Mouse (Mus musculus): ENCODE results near the gene Cela3b. TPM values are rescaled to one million over a fixed set of nuclear protein-coding genes. Genes with fewer than 3 reads are reported as not detected.
A peak's percentile ranks its signal among the peaks of the same experiment; 100 is the strongest.

The Cela3b gene
- total RNA-seq, 2 experiments from 2014 or later: not detected

DNA sequence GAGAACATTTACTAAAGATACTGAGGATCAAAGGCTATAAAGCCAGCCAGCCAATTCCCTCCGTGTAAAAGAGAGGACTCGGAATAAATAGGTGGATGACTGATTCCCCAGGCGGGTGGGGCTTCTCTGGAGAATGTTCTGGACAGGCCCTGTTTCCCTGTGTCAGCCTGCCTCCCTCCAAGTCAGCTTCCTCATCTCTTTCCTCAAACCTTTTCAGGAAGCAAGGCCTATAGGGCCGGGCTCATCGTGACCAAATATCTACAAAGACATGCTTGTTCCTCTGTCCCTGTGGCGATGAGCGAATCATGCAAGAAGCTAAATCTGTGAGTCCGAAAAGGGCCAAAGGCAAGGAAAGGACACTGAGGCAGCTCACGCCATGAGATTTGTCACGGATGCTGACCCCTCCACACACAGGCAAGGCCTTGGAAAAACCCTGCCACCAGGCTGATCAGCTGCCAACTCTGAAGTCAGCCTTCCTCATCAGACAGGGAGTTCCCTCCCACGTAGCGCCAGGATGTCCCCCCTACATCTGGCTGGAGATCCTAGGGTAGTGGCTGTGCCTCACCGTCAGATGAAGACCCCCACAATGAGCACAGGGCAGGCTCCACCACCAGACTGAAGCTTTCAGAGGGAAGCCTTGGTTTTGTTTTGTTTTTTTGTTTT, 34.9 kb upstream of the Cela3b start:
- peak; percentile 26 to 36 for DNase-seq
- intact Hi-C loops (cut with DNase I): no loop called here

- intact Hi-C loops (cut with DNase I): no loop called here
- no peak for DNase-seq
These were observed 31.8 kb upstream of the Cela3b start for GRCm38 (mm10) chr4:137461981-137462690.

GRCm38 (mm10) chr4:137461217-137461616, 30.9 kb upstream of the Cela3b start:
- intact Hi-C loops (cut with DNase I): no loop called here
- DNase-seq: no peak

- DNase-seq: no peak
- intact Hi-C loops (cut with DNase I): no loop called here
These were observed 30.3 kb upstream of the Cela3b start for GRCm38 (mm10) chr4:137460676-137461075.

DNA sequence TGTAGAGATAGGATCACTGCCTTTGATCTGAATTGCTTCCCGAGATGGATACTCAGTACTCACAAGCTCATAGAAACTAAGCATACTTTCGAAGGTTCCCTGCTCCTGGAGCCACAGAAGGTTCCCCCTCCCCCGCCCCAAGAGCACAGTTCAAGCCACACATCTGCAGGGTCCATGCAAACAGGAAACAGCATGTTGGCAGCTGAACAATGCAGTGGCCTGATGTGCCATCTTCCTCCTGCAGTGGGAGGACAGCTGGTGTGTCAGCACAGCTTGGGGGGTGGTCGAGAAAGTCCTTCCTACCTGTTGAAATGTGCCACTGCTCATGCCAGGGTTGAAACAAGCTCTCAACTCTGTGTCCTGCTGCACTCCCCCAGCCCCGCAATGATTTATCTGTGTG, 28.5 kb upstream of the Cela3b start:
- intact Hi-C loops (cut with DNase I): loop anchor here (5.0 kb wide), 1 partner anchor 33 kb away; no protein-coding TSS in a partner anchor
- DNase-seq: no peak

- no peak for DNase-seq
- intact Hi-C loops (cut with DNase I): loop anchor here (5.0 kb wide), 1 partner anchor 34 kb away; no protein-coding TSS in a partner anchor
These were observed 28.0 kb upstream of the Cela3b start for GRCm38 (mm10) chr4:137458310-137458709.

DNA sequence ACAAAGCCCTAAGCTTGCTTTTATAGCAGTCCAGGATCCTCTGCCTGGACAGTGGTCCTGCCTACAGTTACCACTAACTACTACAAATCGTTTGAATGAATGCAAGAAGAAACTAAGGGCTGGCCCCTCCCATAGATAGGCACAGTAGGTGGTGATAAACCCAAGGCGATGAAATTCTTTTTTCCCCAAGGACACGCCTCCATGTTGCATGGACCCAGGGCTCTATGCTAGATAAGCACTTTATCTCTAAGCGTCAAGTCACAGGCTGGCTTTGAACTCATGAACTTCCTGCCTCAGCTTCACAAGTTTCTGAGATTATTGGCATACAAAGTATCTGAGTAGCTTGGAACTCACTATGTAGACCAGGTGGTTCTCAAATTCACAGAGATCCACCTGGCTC, 27.0 kb upstream of the Cela3b start:
- DNase-seq: no peak
- intact Hi-C loops (cut with DNase I): loop anchor here (5.0 kb wide), 1 partner anchor 35 kb away; no protein-coding TSS in a partner anchor

DNA sequence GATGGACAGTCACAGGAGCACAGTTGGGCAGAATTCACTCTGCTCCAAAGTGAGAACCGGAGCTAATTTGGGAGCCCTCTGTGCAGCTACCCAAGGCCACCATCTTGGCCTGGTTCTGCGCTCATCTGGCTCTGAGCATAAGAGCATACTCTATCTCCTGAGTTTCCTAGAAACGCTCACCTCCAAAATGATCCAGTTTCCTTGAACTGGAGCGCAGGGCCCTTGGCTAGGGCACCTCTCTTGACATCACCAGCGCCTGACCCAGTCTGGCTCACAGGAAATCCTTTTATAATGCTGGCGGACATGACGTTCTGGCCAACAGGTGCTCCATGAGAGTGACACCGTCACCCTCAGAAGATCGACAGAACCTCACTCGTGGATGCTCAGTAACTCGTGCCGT, 26.2 kb upstream of the Cela3b start:
- intact Hi-C loops (cut with DNase I): loop anchor here (5.0 kb wide), 1 partner anchor 36 kb away; no protein-coding TSS in a partner anchor
- no peak for DNase-seq

- intact Hi-C loops (cut with DNase I): no loop called here
These were observed 24.2 kb upstream of the Cela3b start for GRCm38 (mm10) chr4:137454582-137454981.

DNA sequence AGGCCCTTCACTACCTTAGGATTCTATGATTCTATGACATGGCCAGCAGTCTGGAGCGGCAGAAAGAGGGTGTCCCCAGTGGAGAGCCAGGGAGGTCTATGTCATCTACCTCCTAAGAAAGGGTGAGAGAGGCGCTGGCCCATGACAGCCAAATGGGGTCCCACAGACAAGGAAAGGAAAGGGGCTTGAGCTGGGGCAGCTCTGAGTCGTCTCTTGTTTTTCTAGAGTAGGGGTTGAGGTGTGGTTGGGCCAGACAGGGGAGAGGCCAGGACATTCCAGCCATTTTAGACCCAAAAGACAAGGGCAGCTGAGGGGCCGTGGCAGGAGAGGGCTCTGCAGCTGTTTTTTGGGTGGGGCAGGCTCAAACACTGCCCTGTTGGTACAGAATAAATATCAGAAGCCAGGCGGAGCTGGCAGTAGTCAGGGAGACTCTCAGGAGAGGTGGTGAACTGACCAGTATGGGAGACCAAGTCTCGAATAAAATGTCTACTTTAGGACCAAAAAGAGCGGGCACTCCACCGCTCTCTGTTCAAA, 23.0 kb upstream of the Cela3b start, which contains the start of gene 1700013G24Rik:
TSS of gene 1700013G24Rik (plus strand) at position 51 of the 534 bp plus-strand sequence.
- intact Hi-C loops (cut with DNase I): no loop called here
- no peak for DNase-seq

More at GRCm38 (mm10) chr4:137454582-137454981, 24.2 kb upstream of the Cela3b start:
- no peak for DNase-seq

- intact Hi-C loops (cut with DNase I): no loop called here
- DNase-seq: no peak
These were observed 21.9 kb upstream of the Cela3b start for GRCm38 (mm10) chr4:137452190-137452589.

DNA sequence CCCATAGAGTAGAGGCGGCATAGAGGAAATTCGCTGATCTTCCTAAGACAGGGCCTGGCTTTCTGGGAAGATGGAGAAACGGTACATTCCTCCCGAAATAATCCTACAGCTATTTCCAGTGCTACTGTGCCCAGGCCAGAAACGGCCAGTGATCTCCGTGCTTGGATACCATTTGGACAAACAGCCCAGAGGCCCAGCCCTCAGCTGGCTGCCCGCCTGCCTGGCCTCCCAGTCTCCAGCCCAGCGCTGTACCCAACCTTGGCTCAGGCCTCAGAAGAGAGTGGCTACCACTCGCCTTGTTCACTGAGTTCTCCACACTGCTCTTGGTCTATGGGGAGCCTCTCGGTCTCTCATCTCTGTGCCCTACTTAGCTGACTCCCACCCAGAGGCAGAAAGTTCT, 19.4 kb upstream of the Cela3b start:
- peak; percentile 41 to 50 for DNase-seq
- intact Hi-C loops (cut with DNase I): no loop called here

GRCm38 (mm10) chr4:137449132-137449531, 18.8 kb upstream of the Cela3b start:
- intact Hi-C loops (cut with DNase I): no loop called here
- no peak for DNase-seq

- intact Hi-C loops (cut with DNase I): no loop called here
- DNase-seq: no peak
These were observed 18.3 kb upstream of the Cela3b start for GRCm38 (mm10) chr4:137448641-137449040.

DNA sequence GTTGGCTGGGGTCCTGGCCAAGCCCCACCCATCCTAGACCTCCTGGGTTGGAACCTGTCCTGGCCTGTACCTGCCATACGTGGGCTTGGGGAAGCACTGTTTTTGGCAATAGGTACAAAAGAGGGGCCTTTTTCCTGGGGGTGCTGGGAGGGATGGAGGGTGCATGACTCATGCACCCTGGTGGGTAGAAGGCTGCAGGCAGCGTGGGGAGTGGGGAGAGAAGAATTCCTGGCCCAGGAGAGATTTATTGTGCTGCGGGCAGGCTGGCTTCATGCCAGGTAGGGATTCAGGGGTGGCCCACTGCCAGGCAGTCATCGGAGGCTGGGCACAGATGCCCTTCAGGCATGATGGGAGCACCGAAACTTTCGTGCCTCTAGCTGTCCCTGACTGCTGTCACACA, 17.9 kb upstream of the Cela3b start:
- DNase-seq: no peak
- intact Hi-C loops (cut with DNase I): no loop called here

GRCm38 (mm10) chr4:137447363-137448196, 17.2 kb upstream of the Cela3b start:
- DNase-seq: no peak
- intact Hi-C loops (cut with DNase I): no loop called here

DNA sequence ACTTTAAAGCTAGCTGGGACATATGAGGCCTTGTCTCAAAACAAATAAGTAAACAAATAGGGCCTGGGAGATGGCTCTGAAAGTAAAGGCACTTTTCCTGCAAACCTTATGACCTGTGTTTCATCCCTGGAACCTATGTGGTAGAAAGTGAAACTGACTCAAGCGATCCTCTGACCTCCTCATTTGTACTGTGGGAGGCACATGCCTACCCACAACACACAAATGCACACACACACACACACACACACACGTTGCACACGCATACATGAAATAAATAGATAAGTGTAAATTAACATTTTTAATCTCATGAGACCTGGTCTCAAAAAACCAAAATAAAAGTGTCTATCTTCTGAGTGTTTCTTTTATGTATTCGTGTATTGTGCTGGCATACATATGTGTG, 15.5 kb upstream of the Cela3b start:
- no peak for DNase-seq
- intact Hi-C loops (cut with DNase I): loop anchor here (2.0 kb wide), 1 partner anchor 97 kb away; no protein-coding TSS in a partner anchor

- peak; percentile 69 to 74 for DNase-seq
- intact Hi-C loops (cut with DNase I): loop anchor here (2.0 to 5.0 kb wide), 2 partner anchors 74 to 99 kb away; no protein-coding TSS in a partner anchor
These were observed 13.3 kb upstream of the Cela3b start for GRCm38 (mm10) chr4:137443625-137444024.

DNA sequence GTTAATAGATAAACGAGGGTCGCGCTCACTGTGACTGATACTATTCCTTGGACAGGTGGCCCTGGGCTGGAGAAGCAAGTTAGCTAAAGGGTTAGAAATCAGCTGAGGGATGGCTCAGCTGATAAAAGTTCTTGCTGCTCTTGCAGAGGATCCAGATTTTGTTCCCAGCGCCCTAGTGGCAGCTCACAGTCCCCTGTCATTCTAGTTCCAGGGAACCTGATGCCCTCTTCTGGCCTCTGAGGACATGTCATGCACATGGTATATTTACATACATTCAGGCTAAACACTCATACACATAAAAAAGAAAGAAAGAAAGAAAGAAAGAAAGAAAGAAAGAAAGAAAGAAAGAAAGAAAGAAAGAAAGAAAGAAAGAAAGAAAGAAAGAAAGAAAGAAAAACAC, 11.0 kb upstream of the Cela3b start:
- no peak for DNase-seq
- intact Hi-C loops (cut with DNase I): loop anchor here (5.0 kb wide), 1 partner anchor 76 kb away; no protein-coding TSS in a partner anchor

GRCm38 (mm10) chr4:137438842-137439241, 8.5 kb upstream of the Cela3b start:
- DNase-seq: no peak
- intact Hi-C loops (cut with DNase I): loop anchor here (5.0 kb wide), 1 partner anchor 148 kb away; no protein-coding TSS in a partner anchor

Data from gastrocnemius, postnatal 36 days (tissue).